Mouse (Mus musculus) bone marrow, adult 2 months (tissue): ENCODE measurements at regions not wholly inside any gene's neighbourhood (a gene's known extent, or its start where the extent isn't known, plus 50 kb on each side); places are given as distances from the start of the nearest gene placed in this dataset.

Source experiments
- H3K27ac ChIP-seq: fragments of 200-500 bp; 2 replicates; pipeline ENCODE4 v1.5.1; 2012; ENCODE audit warnings: low read depth, mild to moderate bottlenecking, control low read depth, inconsistent platforms, low read length; ENCODE audit not compliant: control insufficient read depth, poor library complexity, insufficient read depth
- H3K4me1 ChIP-seq: fragments of 200-500 bp; 2 replicates; pipeline ENCODE4 v1.6.1; 2011; ENCODE audit warnings: low read length; ENCODE audit not compliant: control insufficient read depth, insufficient read depth
- H3K4me3 ChIP-seq: fragments of 200-500 bp; replicated peaks from 2 replicates; pipeline ENCODE3; 2011; ENCODE audit warnings: mild to moderate bottlenecking, low read depth, low read length, control low read depth; ENCODE audit not compliant: control insufficient read depth
- CTCF ChIP-seq: fragments of 200-500 bp; IDR thresholded peaks from 2 replicates; pipeline ENCODE4 v1.5.1; 2011; ENCODE audit warnings: low read length, control low read depth; ENCODE audit not compliant: control insufficient read depth, insufficient read depth
- POLR2A ChIP-seq: fragments of 200-500 bp; IDR thresholded peaks from 2 replicates; pipeline ENCODE4 v1.6.1; 2011; ENCODE audit warnings: low read depth, mild to moderate bottlenecking, control low read depth, low read length, borderline replicate concordance; ENCODE audit not compliant: control insufficient read depth
- WGBS: fragments of 180-500 bp; shearing (Covaris S2); methylation state at CpG from one replicate; pipeline ENCODE4 v1.1.7; 2018; 5-methylcytosine and 5-hydroxymethylcytosine counted together

GRCm38 (mm10) chr4:150724823-150725222 lies 72.8 kb upstream of the Slc45a1 start:
- Histone ChIP-seq H3K27ac (no peak overlapping the region), H3K4me3 (no peak overlapping the region), H3K4me1 (no peaks in the 10 kb centered on the region; the same call in 1 of the 2 replicates)
- TF ChIP-seq CTCF (no peak), POLR2A (no peak)
- 82% methylated on average over 11 of the region's 11 CpGs for WGBS

DNA sequence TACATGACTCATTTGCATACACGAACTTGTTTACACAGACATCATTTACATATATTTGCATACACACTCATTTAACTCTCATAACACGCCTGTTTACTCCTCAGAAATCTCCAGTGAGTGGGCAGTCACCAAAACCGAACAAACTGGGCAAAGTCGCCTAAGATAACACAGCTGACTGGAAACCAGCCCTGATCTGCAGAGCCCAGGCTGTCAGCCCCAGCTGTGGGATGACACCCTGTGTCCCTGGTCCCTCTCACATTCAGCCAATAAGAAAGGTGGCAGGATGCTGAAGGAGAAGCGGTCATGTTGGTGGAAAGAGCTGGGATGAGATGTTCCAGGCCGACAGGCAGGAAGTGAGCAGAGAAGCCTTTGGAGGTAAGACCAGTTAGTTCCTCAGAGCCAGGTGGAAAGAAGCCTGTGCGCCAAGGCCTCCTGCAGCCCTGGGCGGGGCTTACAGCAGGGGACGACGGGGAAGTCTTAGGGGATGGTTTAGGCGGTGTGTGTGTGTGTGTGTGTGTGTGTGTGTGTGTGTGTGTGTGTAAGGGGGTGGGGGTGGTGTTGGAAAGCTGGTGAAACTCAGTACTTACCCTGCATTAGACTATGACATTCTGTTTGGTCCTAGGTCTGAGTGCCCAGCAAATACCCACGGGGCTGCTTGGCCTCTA lies 69.8 kb upstream of the Slc45a1 start:
- WGBS: 48% methylated on average over 12 of the region's 12 CpGs
- TF ChIP-seq POLR2A (no peak), CTCF (no peak)
- Histone ChIP-seq H3K4me3 (no peak overlapping the region), H3K4me1 (no peaks in the 10 kb centered on the region), H3K27ac (no peak overlapping the region)

DNA sequence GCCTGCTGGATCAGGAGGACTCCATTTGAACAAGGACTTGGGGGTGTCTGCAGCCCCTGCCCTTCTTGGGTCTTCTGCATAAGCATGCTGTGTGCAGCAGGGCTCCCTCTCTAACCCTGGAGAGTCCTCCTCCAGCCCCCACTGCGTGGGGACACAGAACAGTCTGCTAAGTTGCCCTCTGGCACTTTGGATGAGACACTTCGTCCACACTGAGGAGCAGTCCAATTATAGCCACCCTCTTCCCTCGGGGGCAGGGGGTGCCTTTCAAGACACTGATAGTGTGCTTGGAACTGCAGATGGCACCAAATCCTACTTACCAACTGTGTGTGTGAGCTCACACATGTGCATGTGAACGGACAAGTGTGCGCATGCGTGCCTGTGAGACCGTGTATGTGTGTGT lies 65.9 kb upstream of the Slc45a1 start:
- TF ChIP-seq POLR2A (no peak), CTCF (no peak)
- no peak overlapping the region for H3K4me3 ChIP-seq
- H3K4me1 ChIP-seq: no peaks in the 10 kb centered on the region
- no peak overlapping the region for H3K27ac ChIP-seq
- WGBS: 79% methylated on average over 7 of the region's 7 CpGs

GRCm38 (mm10) chr4:150715051-150715450 lies 63.1 kb upstream of the Slc45a1 start:
- no peaks in the 10 kb centered on the region for H3K4me1 ChIP-seq
- H3K4me3 ChIP-seq: no peak overlapping the region
- WGBS: 81% methylated on average over 2 of the region's 2 CpGs
- H3K27ac ChIP-seq: no peak overlapping the region
- TF ChIP-seq CTCF (no peak), POLR2A (no peak)

GRCm38 (mm10) chr4:150713291-150713690 lies 61.3 kb upstream of the Slc45a1 start:
- 10% methylated on average over 5 of the region's 5 CpGs for WGBS
- Histone ChIP-seq H3K4me1 (no peaks in the 10 kb centered on the region), H3K4me3 (no peak overlapping the region), H3K27ac (no peak overlapping the region)
- TF ChIP-seq CTCF: no peak
- TF ChIP-seq POLR2A: no peak

- WGBS: 73% methylated on average over 10 of the region's 10 CpGs
- TF ChIP-seq CTCF: no peak
- TF ChIP-seq POLR2A: no peak
- no peaks in the 10 kb centered on the region for H3K4me1 ChIP-seq
- H3K27ac ChIP-seq: no peak overlapping the region
- H3K4me3 ChIP-seq: no peak overlapping the region
These were observed 60.9 kb upstream of the Slc45a1 start for GRCm38 (mm10) chr4:150712856-150713255.

DNA sequence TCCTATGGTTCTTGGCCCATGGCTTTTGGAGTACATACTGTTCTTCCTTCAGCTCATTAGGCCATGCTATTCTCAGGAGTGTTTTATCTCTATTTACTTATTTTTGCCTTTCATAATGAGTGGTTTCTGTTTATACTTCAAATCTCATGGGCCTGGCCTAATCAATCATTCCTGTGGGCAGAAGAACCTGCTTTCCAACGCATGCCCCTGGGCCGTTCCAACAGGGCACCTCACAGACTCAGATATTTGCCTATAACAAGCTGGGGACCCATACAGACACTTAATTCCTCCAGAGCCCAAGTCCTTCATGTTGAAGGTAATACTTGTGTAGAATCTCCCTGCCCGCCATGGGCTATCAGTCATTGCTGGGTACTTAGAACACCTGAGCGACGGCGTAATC lies 59.7 kb upstream of the Slc45a1 start:
- Histone ChIP-seq H3K4me3 (no peak overlapping the region), H3K27ac (no peak overlapping the region), H3K4me1 (no peaks in the 10 kb centered on the region)
- TF ChIP-seq CTCF (no peak), POLR2A (no peak)
- WGBS: 90% methylated on average over 6 of the region's 6 CpGs

DNA sequence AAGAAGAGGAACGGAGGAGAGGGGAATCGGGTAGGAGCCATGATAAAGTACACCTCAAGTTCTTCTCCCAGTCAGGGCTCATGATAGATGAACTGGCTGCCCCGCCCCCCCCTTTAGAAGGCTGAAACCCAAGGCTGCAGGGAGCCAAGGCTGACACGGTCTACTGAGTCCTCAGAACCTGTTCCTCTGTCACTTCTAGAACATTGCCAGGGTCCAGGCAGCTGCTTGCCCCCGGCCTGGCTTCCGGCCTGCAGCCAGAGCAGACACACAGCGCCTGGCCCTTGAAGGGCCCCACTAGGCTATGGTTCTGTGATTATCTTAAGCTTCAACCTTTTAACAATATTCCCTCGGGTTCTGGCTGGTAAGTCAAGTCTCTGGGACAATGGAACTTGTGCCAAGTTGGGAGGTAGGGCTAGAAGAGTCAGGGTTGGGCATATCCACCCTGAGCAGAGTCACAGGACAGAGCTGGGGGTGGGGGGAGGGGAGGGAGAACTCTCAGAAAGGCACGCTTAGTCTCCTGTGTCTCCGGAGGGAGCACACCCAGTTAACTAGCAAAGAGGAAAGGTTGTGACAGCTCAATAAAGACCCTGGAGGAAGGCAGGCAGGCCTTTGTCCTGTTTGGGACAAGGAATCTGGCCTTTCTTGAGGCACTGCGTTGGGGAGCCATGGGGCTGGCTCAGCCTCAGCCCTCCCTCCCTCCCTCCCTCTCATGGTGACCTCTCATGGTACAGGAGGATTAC lies 57.6 kb upstream of the Slc45a1 start:
- H3K4me1 ChIP-seq: no peaks in the 10 kb centered on the region
- TF ChIP-seq CTCF (no peak), POLR2A (no peak)
- H3K27ac ChIP-seq: no peak overlapping the region
- no peak overlapping the region for H3K4me3 ChIP-seq
- WGBS: 76% methylated on average over 11 of the region's 11 CpGs

DNA sequence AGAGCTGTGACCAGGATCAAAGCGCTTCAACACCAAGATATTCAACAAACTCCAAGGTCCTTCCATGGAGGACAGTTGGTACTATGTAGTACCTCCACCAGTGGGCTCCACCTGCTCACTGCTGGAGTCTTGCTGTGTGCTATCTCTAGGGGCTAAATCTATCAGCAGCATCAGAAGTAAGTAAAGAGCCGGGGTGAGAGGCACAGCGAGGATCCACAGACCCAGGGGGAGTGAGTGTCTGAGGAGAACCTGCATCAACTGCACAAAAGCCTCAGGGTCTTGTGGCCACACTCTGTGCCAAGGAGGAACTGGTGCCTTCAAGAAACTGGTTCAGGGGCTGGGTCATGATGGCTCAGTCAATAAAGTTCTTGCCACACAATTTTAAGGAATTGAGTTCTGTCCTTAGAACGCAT lies 56.6 kb upstream of the Slc45a1 start:
- TF ChIP-seq CTCF (peak; percentile 33; the same call in 1 of the 2 replicates), POLR2A (no peak)
- H3K4me1 ChIP-seq: no peaks in the 10 kb centered on the region
- H3K27ac ChIP-seq: no peak overlapping the region
- 64% methylated on average over 4 of the region's 4 CpGs for WGBS
- H3K4me3 ChIP-seq: no peak overlapping the region
